Mouse (Mus musculus) cerebral cortex, adult 2 months (tissue): ENCODE results near the gene Armc2.

Source experiments
- WGBS: fragments of 180-500 bp; shearing (Covaris S2); methylation state at CpG from one replicate; pipeline ENCODE4 v1.1.7; 2018; 5-methylcytosine and 5-hydroxymethylcytosine counted together

Armc2 gene

DNA sequence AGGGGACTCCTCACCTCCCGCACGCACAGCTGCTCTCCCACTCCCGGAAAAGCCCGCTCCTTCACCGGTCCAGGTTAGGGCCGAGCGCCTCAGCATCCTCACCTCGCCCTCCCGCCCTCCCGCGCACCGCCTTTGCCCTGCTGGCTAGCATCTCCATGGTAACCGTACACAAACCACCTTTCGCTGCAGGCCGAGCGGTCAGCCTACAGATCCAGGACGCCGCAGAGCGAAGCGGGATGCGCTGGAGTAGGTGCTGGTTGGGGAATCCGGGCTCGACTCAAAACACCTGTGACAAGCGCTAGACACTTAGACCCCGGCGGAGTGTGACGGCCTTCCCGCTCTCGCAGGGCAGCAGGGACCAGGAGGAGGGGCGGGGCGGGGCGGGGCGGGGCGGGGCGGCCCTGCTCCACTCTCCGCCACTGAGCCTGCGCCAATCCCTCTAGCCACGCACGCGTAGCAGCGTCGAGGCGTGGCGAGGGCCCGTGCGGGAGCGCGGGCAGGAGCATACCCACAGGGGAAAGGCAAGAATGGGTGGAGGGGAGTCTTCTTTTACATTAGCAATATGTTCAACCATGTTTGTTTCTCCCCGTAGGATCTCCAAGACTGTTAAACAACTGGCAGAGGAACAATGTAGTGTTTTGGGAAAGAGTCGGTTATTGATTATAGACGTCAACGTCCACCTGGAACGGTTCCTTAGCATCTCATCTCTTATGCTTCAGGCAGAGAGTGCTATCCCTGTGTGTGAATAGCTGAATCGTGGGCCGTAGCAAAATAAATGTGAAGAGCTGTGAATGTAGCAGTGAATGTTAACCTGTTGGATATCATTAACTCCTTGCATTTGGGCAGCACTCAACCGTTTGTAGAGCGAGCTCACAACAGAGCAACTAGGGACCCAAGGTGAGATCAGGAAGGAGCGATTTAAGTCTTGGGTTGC, at the start of gene Armc2:
Armc2 (minus strand) TSS at position 427 of the 934 bp plus-strand sequence.
- WGBS, result 1% methylated on average over 58 of the region's 58 CpGs

- 65% methylated on average over 5 of the region's 5 CpGs for WGBS
These were observed 46.2 kb upstream of the Armc2 start for GRCm38 (mm10) chr10:42064446-42064845.

DNA sequence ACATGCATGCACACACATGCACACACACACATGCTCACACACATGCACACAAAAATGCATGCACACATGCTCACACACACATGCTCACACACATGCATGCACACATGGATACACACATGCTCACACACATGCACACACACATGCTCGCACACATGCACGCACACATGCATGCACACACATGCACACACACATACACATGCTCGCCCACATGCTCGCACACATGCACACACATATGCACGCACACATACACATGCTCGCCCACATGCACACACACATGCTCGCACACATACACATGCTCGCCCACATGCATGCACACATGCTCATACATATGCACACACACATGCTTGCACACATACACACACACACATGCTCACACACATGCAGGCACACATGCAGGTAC, 41.3 kb upstream of the Armc2 start:
- WGBS, result 98% methylated on average over 8 of the region's 8 CpGs

DNA sequence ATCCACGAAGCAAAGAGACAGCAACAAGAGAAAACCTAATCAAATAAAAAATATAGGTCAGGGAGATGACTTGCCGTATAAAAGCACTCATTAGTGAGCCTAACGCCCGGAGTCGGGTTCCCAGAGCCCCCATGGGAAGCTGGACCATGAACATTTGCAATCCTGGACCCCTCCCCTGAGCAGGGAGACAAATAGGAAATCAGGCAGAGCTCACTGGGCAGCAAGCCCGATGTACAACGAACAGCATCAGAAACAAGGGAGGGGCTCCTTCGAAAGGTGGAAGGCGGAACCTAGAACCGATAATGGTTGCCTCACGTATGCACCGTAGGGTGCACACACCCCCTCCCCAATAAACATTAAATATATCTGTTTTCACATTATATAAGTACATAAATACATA, 39.5 kb upstream of the Armc2 start:
- 60% methylated on average over 12 of the region's 12 CpGs for WGBS

DNA sequence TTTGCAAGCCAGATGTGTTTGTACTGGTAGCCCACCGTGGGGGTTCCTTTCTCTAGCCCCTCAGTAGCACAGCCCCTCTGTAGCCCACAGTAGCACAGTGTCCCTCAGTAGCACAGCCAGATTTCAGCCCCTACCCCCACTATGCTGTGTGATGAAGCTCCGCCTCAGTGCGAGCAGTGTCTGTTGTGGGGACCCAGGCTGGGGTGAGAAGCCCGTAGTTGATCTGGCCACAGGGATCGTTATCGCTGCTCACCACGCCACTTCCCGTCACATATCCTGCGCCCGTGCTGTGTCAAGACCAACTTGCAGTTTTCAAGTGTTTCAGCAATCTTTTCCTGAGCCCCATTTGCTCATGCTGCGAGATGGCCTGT, 39.0 kb upstream of the Armc2 start:
- 75% methylated on average over 11 of the region's 11 CpGs for WGBS

GRCm38 (mm10) chr10:42056486-42057230, 38.4 kb upstream of the Armc2 start:
- WGBS, result 86% methylated on average over 18 of the region's 18 CpGs

DNA sequence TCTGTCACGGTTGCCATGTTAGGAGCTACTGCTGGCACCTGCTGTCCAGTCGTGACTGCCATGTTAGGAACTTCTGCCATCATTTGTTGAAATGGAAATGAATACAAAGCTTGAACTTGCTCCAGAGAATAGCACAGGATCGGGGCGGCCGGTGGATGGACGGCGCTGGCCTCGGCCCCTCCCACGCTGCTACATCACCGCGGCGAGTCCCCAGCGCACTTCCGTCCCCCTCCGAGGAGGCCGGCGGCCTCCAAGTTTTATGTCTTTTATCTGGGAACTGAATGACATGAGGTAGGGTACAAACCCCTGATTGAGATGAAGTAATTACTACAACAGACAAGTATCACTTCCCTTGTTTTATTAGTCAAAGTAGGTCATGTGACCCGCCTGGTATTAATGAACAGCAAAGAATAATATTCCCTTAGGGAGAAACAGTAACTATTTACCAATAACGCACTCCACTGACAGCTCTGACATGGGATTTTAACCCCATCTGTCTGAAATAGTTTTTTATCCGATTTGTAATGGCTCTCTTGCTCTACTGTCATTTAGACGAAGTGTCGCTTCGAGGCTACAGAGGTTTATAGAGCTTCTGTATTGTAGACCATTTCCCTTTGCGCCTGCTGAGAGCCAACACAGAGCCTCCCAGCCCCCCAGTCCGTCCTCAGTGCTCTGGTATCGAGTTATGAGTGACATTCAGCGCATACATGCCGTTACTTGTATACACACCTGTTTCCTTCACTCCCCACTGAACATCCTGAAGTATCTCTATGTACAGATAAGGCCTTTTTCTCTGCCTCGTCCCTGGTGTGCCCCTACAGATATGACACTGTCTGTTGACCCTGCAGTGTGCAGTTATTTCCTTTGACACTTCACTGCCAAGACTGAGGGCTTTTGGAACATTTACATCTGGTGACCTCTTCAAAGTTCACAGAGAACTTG, 37.3 kb upstream of the Armc2 start:
- 72% methylated on average over 28 of the region's 29 CpGs for WGBS

DNA sequence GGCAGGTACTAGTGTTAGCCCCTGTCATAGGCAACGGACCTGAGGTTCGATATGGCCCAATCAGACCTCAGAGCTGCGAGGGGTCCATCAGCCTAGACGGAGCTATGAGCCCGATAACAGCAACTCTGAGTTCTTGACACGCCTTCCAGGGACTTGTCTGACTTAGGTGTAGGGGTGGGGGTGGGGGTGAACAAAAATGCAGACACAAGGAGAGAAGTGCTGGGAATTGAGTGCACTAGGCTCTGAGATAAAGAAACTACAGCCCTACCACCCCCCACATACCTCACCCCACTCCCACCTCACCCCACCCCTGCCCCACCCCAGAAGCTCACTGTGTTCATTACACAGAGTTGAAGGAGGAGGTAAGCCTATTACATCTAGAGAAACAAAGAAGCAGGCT, 32.8 kb upstream of the Armc2 start:
- WGBS, result 96% methylated on average over 6 of the region's 6 CpGs

GRCm38 (mm10) chr10:42048648-42049047, 30.4 kb upstream of the Armc2 start:
- WGBS, result 69% methylated on average over 8 of the region's 8 CpGs

DNA sequence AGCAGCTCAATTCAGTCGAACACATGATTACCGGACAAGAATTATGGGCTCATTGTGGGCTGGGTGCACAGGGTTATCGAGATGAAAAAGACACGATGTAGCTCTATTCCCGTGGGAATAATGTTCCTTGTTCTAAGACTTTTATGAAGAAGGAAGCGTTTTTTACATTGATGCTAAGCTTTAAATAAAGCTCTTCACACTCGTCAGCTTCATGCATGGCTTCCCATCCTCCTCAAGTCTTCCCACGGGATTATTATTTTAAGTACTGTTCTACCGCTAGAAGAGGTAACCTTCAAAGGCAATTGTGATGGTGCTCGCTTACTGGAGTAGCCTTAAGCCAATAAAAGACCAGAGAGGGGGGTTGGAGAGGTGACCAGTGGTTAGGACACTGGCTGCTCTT, 26.3 kb upstream of the Armc2 start:
- 52% methylated on average over 10 of the region's 10 CpGs for WGBS

DNA sequence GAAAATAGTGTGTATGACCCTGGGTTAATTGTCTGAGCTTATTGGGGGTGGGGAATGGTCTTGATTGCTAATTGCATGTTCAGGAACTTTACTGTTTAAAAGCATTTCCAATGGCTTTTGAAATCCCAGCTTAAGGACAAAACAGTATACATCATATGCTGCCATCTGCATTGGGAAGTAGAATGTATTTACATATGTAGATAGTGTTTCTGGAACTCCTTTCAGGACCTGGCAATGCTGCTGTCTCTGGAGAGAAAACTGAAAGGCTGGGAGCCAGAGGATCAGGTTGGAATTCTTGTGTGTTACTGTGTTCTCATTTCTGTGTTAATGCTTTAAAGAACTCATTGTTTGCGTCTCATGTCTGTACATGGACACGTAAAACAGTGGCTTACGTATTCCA, 25.1 kb upstream of the Armc2 start:
- 49% methylated on average over 3 of the region's 3 CpGs for WGBS

- 45% methylated on average over 1 of the region's 1 CpGs for WGBS
These were observed 24.6 kb upstream of the Armc2 start for GRCm38 (mm10) chr10:42042881-42043280.

GRCm38 (mm10) chr10:42042087-42042486, 23.8 kb upstream of the Armc2 start:
- WGBS, result 65% methylated on average over 7 of the region's 7 CpGs

DNA sequence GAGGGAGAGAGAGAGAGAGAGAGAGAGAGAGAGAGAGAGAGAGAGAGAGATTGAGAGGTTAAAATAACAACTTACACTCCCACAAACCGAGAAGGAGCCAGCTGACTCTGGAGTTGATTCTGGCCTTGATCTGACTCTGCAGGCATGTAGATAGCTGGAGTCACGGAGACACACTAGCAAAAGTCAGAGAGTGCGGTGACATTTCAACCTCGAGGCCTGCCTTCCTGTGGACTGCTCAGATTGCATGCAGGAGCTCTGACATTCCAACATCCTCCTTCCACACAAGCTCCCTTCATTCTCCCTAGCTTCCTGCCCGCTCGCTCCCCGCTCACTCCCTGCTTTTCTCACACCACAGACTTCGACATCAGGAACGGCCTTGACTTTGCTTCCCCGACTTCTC, 20.3 kb upstream of the Armc2 start:
- WGBS, result 65% methylated on average over 10 of the region's 10 CpGs

DNA sequence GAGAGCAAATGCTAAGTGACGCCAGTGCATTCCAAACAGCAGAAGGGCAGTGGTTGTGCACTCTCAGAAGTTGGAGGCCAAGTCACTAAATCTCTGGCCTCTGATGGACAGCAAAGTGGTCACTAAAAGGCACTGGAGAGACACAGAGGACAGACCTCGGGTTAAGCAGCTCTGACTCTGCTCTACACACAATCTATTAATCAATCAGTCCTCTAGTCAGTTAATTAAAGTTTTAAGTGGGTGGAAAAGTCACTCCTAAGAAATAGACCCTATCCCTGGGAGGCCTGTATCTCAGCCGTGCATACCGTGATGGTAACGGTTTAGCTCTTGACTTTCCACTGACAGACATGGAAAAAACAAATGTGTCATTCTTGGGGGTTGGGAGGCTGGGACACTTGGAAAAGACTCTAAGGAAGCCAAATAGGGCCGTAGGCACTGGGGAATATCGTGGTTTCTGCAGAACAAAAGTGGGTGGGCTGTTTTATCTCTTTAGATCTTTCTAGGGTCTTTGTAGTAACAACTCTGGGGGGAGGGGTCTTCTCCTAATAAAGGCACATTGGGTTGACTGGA, 19.1 kb upstream of the Armc2 start:
- 55% methylated on average over 7 of the region's 7 CpGs for WGBS

DNA sequence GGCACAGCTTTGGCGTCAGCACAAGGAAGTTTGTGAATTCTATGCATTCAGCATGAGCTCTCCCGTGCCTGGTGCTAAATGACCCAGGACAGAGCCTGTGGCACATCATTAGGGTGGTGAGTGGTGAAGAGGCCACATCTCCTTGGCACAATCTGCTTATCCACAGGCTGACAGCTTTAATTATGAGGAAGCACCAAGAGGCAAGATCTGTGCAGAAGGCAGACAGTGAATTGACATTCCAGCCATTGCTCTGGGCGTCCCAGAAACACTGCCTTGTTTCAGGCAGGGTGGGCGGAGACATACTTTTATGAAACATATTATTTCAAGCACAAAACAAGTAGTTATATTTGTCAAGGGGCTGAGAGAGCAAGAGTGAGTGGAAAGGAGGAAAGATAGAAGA, 18.6 kb upstream of the Armc2 start:
- 58% methylated on average over 4 of the region's 4 CpGs for WGBS

DNA sequence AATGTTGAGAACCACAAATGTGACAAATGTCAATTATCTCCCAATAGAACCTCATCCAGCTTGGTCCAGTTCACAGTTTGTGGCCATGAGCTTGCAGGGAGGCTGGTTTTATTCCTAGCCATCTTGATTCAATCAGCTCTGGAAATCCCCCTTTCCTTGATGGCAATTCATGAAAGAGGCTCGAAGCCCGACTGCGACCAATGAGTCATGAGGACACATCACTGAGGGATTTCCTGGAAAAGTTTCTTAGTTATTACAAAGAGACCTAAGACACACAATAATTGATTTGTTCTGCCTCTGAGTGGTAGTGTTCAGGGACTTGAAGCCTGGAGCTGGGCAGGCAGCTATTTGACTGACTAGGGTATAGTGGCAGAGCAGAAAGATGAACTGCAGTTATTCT, 15.3 kb upstream of the Armc2 start:
- WGBS, result 82% methylated on average over 3 of the region's 3 CpGs

- WGBS, result 27% methylated on average over 16 of the region's 16 CpGs
These were observed 12.8 kb upstream of the Armc2 start for GRCm38 (mm10) chr10:42031021-42031420.

- 59% methylated on average over 5 of the region's 5 CpGs for WGBS
These were observed 11.3 kb upstream of the Armc2 start for GRCm38 (mm10) chr10:42029502-42029901.

DNA sequence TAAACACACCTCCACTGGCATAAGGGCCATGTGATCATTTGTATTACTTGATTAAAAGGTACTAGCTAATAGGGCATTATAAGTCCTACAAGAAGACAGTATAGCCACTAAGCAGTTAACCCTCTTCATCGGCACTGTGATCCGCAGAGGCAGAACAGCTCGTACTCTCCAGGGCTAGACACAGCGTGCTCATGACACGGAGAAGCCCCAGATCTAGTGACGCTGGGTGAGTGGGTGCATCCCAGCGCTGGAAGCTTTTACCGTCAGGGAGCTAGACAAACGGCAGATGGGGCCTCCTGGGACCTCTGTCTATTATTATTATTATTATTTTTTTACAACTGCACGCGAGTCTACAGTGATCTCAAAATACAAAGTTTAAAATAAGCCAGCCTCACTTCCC, 9.1 kb upstream of the Armc2 start:
- 49% methylated on average over 11 of the region's 11 CpGs for WGBS

DNA sequence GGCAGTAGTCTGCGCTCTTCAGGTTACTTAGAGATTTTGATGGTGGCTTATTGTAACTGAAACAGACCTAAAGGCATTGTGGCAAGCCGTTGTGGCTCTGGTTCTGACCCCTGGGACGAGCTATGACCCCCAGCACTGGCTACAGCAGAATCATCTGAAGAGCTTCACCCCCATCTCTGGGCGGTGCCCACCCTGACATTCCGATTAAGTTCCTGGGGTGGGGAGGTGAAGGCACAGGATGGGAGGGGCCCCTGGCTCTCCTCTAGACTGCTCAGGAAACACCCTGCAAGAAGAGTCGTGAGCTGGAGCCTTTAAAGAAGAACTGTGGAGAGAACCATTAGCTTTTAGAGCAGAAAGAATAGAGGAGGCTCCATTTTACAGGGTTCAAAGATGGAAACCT, 6.2 kb upstream of the Armc2 start:
- 79% methylated on average over 6 of the region's 6 CpGs for WGBS

DNA sequence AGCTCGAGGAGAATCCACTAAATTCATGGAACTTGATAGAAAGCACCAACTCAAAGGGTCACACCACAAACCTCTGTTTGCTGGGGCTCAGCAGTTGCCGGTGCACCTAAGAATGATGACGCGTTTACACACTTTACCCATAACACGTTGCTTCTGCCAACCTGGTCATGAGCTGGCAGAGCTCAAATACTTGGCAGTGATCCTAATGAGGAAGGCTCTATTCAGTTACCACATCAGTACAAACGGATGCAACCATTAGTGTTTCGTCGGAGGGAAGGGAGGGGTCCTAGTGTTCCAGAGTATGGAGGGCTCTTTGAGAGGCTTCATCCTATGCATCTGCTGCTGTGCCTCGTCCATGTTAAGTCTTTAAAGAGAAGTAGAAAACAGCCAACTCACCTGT, 3.3 kb upstream of the Armc2 start:
- WGBS, result 40% methylated on average over 9 of the region's 9 CpGs
